Mouse (Mus musculus) Patski (cell line): ENCODE measurements at regions not wholly inside any gene's neighbourhood (a gene's known extent, or its start where the extent isn't known, plus 50 kb on each side); places are given as distances from the start of the nearest gene placed in this dataset.
"Not testable (repeated sequence)": the region's sequence is repeated elsewhere in the genome, so short reads cannot be mapped to it uniquely, and the experiment has no call there.

Experiments used
- ATAC-seq: fragments of 100-300 bp; one replicate; pipeline ENCODE4 v1.8.0; 2021
- CTCF ChIA-PET: fragments of 350-600 bp; sonication (Branson Sonifier 250); formaldehyde crosslinking; loops from one replicate; lab custom pipeline; 2022; ENCODE audit warnings: inconsistent platforms; lab: Charles Lee
- POLR2A ChIA-PET: fragments of 350-600 bp; sonication (Branson Sonifier 250); formaldehyde crosslinking; loops from one replicate; lab custom pipeline; 2022; ENCODE audit warnings: antibody characterized with exemption, inconsistent platforms; lab: Charles Lee
- DNase-seq: peaks from one replicate; pipeline ENCODE4 v3.0.0-alpha.2; 2011; ENCODE audit warnings: low read depth, low spot score
- H3K27me3 ChIP-seq: fragments of 371-371 bp; one replicate; pipeline ENCODE4 v1.5.1; 2021
- CTCF ChIP-seq: fragments of 100-300 bp; IDR thresholded peaks from one replicate; pipeline ENCODE4 v1.5.1; 2021
- in situ Hi-C: fragments of 300-500 bp; cut with MboI; formaldehyde crosslinking; loops from 3 replicates; pipeline ENCODE4 v1.11.1; 2018; ENCODE audit warnings: low pct_unique_long_range_greater_than_20kb, mixed read lengths

DNA sequence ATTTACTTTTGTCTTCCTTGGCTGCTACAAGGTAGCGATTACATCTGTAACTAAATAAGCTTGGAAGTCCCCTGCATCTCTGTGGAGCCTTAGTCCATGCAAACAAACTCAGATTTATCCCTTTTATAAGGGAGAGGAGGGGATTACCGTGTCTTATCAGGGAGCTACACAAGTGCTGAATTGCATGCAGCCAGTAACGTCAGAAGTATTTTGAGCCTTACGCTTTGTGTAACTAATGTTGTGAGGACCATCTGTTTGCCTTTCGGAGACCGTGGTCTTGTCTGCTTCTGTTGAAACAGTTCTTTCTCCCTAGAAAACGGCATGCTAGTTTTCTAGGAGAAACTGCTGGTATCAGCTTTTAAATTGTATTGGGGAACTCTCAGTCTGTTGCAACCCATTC lies 58.0 kb upstream of the Dmrta1 start:
- in situ Hi-C loops = no loop called here
- CTCF ChIA-PET = interaction anchor here (1.2 to 1.5 kb wide), 2 partner anchors 13 to 17 kb away, joined by 3 to 4 read pairs; no protein-coding TSS in a partner anchor
- H3K27me3 ChIP-seq = no peaks in the 10 kb centered on the region
- POLR2A ChIA-PET = no interaction called here
- no peak for DNase-seq
- no peak for TF ChIP-seq CTCF
- no peak for ATAC-seq

DNA sequence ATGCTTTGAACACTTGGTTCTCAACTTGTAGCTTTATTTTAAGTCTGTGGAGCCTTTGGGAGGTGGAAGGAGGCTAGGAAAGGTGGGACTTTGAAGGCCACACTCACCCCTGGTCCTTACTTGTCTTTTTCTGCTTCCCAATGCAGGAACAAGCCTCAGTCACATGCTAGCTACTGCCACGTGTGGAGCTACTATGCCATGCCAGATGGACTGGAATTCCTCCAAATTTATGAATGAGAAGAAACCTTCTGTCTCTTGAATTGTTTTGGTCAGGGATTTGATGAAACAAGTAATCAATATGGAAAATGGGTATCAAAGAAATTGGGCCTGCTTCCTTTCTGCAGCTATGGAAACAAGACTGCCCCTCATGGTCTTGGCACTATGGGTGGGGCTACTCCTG lies 74.5 kb upstream of the Dmrta1 start:
- DNase-seq (no peak), ATAC-seq (no peak)
- CTCF ChIA-PET = no interaction called here
- no peak for TF ChIP-seq CTCF
- POLR2A ChIA-PET = no interaction called here
- no peaks in the 10 kb centered on the region for H3K27me3 ChIP-seq
- in situ Hi-C loops = no loop called here

DNA sequence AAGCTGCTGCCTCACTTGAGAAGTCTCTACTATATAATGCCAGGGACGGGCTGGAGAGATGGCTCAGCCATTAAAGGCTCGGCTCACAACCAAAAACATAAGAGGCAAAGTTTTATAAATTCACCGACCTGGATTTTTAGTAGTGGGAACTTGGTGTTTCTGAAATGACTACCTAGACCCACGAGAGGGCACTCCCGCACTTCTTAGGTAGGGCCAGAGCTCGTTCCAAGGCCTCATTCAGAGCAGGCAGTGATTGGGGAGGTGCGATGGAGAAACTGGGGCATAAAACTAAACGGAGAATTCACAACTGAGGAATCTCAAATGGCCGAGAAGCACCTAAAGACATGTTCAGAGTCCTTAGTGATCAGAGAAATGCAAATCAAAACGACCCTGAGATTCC lies 103.7 kb upstream of the Dmrta1 start:
- no peaks in the 10 kb centered on the region for H3K27me3 ChIP-seq
- TF ChIP-seq CTCF = peak; percentile 64
- no peak for DNase-seq
- CTCF ChIA-PET = interaction anchor here (0.6 to 1.4 kb wide), 3 partner anchors 44 to 119 kb away, joined by 3 to 4 read pairs (median 3); no protein-coding TSS in a partner anchor
- in situ Hi-C loops = loop anchor here (5.0 kb wide), 1 partner anchor 117 kb away; no protein-coding TSS in a partner anchor
- POLR2A ChIA-PET = no interaction called here
- no peak for ATAC-seq

DNA sequence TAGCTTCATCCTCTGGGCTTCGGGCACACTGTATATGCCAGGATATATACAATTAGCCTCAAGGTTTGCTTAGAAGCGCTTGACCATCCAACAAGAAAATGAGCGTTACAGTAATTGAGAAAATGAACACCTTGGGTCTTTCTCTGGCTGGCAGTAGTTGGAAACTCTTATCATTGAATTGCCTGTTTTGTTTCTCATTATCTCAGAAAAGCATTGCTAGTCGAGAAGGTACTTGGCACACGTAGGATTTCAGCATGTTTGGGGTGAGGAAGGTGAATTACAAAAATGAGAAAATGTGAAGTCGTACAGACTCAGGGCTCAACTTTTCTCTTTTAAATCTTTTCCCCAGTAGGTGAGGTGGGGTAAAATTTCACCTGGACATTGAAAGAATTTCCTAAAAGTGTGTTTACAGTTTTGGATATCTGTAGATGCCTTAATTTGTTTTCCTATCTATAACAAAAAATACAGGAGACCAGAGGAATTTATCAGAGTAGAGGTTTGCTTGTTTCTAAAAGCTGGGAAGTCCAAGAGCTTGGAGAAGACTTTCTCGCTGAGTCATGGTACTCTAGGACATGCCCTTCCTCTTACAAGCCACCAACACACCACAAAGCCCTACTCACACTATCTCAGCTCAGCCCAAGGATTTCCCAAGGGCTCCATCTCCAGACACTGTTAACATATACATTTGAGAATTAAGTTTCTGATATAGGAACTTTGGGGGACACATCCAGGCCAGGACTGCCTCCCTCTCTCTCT lies 124.3 kb upstream of the Dmrta1 start:
- in situ Hi-C loops = no loop called here
- ATAC-seq = no peak
- no peaks in the 10 kb centered on the region for H3K27me3 ChIP-seq
- no peak for TF ChIP-seq CTCF
- no peak for DNase-seq
- ChIA-PET CTCF (no interaction called here), POLR2A (no interaction called here)

DNA sequence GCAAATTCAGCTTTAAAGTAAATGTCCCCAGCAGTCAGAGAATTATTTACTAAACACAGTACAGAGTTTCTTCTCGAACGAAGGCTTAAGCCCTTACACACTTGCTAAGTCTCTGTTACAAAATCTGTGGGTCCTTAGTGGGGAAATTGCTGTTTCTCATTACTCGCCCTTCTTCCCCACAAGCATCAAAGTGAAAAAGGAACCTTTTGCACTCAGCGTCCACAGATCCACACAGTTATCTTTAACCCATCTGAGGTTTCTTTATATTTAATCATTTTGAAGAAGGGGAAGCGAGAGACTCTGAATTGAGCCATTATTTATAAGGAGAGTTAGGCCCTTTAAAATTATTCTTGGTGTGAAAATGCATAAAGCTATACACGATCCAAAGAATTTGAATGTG lies 126.7 kb upstream of the Dmrta1 start:
- no peak for TF ChIP-seq CTCF
- POLR2A ChIA-PET = no interaction called here
- no peak for DNase-seq
- H3K27me3 ChIP-seq = no peaks in the 10 kb centered on the region
- ATAC-seq = no peak
- in situ Hi-C loops = no loop called here
- CTCF ChIA-PET = no interaction called here

DNA sequence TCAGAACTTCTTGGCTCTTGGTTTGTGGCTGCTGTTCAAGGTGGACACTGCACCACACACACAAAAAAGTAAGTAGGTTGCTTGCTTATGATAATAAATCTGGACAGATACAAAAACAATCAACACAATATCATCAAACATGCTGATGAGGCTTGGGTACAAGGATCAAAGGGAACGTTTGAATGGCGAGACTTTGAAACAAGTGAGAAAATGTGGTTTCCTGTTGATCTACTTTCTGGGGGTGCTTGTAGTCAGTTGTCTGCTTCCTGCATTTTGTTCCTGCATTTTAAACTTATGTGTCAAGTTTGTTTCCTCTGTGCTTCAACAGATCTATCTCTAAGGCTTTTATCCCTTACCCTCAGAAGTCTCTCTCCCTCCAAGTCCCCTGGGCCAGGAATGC lies 128.7 kb upstream of the Dmrta1 start:
- in situ Hi-C loops = no loop called here
- TF ChIP-seq CTCF = no peak
- DNase-seq (no peak), ATAC-seq (no peak)
- no peaks in the 10 kb centered on the region for H3K27me3 ChIP-seq
- CTCF ChIA-PET = no interaction called here
- POLR2A ChIA-PET = no interaction called here

DNA sequence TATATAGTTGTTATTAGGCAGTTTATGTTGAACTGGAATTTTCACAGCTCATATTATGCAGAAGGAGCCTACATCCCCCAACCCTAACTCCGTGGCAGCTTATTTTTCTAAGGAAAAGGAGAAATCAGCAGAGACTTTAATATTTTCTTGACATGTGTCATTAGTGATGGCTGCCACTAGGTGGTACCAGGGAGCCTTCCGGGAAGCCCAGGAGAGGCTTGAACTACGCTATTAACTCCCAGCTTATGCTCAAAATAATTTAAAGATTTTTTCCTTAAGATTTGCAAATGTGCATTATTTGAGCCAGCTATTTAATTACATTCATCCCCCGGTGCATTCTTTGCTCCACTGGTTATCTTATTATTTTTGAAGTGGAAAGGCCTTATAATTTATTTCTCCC lies 146.8 kb upstream of the Dmrta1 start:
- ATAC-seq (no peak), DNase-seq (no peak)
- no peaks in the 10 kb centered on the region for H3K27me3 ChIP-seq
- in situ Hi-C loops = loop anchor here (10.0 kb wide), 1 partner anchor 162 kb away; no protein-coding TSS in a partner anchor
- no peak for TF ChIP-seq CTCF
- POLR2A ChIA-PET = interaction anchor here (0.6 to 0.7 kb wide), 3 partner anchors 9 to 429 kb away, joined by 3 to 5 read pairs (median 4); no protein-coding TSS in a partner anchor
- CTCF ChIA-PET = interaction anchor here (0.7 to 2.3 kb wide), 9 partner anchors 27 to 412 kb away, joined by 3 to 21 read pairs (median 3); no protein-coding TSS in a partner anchor

DNA sequence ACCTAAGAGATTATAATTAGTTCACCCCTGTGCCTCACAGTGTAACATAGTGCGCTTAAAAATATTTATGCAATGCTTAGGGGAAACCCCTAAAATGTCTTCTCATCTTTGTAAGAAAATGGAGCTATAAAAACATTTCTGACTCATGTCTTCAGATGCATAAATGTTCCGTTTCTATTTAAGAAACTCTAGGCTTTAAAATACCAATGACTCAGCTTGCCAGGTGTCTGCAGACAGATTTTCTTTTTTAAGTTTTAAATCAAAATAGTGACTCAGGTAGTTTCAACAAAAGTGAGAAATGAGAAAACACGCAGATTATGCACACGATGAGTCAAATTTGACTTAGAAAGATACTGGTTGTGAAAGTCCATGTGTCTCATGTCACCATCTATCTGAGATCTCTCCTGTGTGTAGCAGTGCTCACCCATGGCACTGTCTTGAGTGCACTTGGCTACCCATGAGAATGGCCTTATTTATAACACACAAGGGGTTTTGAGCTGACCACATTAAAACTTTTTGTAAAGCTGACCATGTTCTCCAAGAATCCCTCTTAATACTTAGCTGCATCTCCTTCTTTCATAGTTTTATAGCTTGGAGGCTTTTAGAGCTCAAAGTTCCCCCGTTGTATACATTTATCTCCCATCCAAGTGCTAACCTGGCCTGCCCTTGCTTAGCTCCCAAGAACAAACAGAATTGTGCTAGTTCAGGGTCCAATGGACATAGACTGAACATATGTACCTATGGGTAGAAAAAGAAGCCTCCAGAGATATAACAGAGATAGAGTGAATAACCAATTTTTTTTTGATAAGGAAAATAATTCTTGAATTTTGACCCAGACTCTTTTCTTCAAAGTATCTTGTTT lies 149.0 kb upstream of the Dmrta1 start:
- in situ Hi-C loops = loop anchor here (10.0 kb wide), 1 partner anchor 165 kb away; no protein-coding TSS in a partner anchor
- DNase-seq = no peak
- peak; percentile 46 for ATAC-seq
- no peaks in the 10 kb centered on the region for H3K27me3 ChIP-seq
- ChIA-PET POLR2A (interaction anchor here (0.9 kb wide), 1 partner anchor 393 kb away, joined by 4 read pairs; no protein-coding TSS in a partner anchor), CTCF (interaction anchor here (0.8 to 1.5 kb wide), 3 partner anchors 16 to 385 kb away, joined by 3 to 4 read pairs (median 4); no protein-coding TSS in a partner anchor)
- TF ChIP-seq CTCF = no peak

DNA sequence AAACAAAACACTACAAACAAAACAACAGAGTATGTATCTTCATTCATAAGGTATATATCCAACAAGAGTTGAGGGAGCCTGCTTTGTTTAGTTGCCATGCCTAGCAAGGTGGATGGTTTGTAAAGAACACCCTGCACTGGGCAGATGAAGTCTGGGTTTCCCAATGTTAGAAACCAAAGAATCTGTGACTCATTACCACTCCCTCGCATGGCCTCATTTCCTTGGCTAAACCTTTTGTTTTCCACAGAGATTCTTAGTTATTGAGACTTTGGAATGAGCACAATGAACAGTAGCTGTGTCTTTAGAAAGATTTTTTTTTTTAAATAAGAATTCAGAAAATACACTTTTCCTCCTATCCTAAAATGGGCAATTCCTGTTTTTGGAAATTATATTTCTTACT lies 151.3 kb upstream of the Dmrta1 start:
- POLR2A ChIA-PET = no interaction called here
- in situ Hi-C loops = loop anchor here (10.0 kb wide), 1 partner anchor 473 kb away; no protein-coding TSS in a partner anchor

DNA sequence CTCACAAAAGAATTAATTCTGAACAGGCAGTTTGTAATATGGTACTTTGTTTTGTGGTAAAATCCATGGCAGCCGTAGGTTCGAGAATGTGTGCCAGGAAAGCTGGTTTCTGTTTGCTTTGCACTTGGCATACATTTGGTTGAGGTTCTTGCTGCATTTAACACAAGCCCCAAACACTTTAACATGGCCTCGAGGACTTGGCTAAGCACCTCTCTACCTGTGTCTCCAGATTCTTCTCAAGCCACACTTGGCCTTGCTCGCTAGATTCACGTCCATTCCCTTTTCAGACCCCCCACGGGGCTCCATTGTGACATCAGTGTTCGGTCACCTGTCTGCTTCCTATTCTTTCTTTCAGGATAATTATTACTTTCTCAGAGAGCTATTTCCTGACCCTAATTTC lies 151.9 kb upstream of the Dmrta1 start:
- in situ Hi-C loops = loop anchor here (10.0 kb wide), 1 partner anchor 473 kb away; no protein-coding TSS in a partner anchor
- CTCF ChIA-PET = interaction anchor here (1.0 to 1.8 kb wide), 2 partner anchors 179 to 382 kb away, joined by 3 to 4 read pairs; no protein-coding TSS in a partner anchor

More for the DNA sequence above, 151.3 kb upstream of the Dmrta1 start:
- CTCF ChIA-PET = interaction anchor here (1.2 to 1.8 kb wide), 2 partner anchors 179 to 383 kb away, joined by 3 to 4 read pairs; no protein-coding TSS in a partner anchor
- TF ChIP-seq CTCF = no peak
- peak; percentile 78 for ATAC-seq
- DNase-seq = no peak
- H3K27me3 ChIP-seq = no peaks in the 10 kb centered on the region

DNA sequence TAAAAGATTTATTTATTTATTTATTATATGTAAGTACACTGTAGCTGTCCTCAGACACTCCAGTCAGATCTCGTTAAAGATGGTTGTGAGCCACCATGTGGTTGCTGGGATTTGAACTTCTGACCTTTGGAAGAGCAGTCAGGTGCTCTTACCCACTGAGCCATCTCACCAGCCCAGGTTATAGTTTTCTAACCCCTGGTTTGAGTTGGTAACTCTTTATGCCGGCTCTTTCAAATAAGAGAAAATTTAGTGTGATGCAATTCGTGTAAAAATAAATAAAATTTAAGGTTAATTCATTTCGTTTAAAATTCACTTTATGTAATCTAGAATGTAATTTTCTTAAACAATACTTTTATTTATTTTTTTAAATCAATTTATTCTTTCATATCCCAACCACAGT lies 153.7 kb upstream of the Dmrta1 start:
- DNase-seq, H3K27me3 ChIP-seq, ATAC-seq, POLR2A ChIA-PET: not testable (repeated sequence)
- CTCF ChIA-PET = interaction anchor here (0.9 to 2.0 kb wide), 8 partner anchors 12 to 380 kb away, joined by 3 to 12 read pairs (median 4); no protein-coding TSS in a partner anchor
- in situ Hi-C loops = loop anchor here (10.0 kb wide), 1 partner anchor 471 kb away; no protein-coding TSS in a partner anchor

More for the DNA sequence above, 151.9 kb upstream of the Dmrta1 start:
- TF ChIP-seq CTCF = no peak
- ATAC-seq (no peak), DNase-seq (no peak)
- no peaks in the 10 kb centered on the region for H3K27me3 ChIP-seq
- POLR2A ChIA-PET = interaction anchor here (0.6 kb wide), 1 partner anchor 377 kb away, joined by 3 read pairs; no protein-coding TSS in a partner anchor
